Mouse (Mus musculus) lung, embryonic 16.5 days (tissue): Measurements from ENCODE around the gene Ankrd34a. TPM values are rescaled to one million over a fixed set of nuclear protein-coding genes. Genes with fewer than 3 reads are reported as not detected.
A peak's percentile ranks its signal among the peaks of the same experiment; 100 is the strongest.

Experiments
- ATAC-seq: fragments of 200-750 bp; cut with Nextera tagmentation; 2 replicates; pipeline ENCODE4 v1.8.0; 2017; ENCODE audit warnings: low read depth, mild to moderate bottlenecking, moderate library complexity
- H3K27ac ChIP-seq: fragments of 300-500 bp; sonication (generic); 2 replicates; pipeline ENCODE4 v1.5.1; 2014; ENCODE audit warnings: mild to moderate bottlenecking, control low read depth, low read length
- H3K27me3 ChIP-seq: fragments of 300-500 bp; sonication (generic); 2 replicates; pipeline ENCODE4 v1.6.1; 2014; ENCODE audit warnings: low read depth, low read length, mixed read lengths; ENCODE audit not compliant: control insufficient read depth, insufficient read depth
- H3K36me3 ChIP-seq: fragments of 300-500 bp; sonication (generic); 2 replicates; pipeline ENCODE4 v1.6.1; 2014; ENCODE audit warnings: low read length; ENCODE audit not compliant: control insufficient read depth, insufficient read depth
- H3K4me1 ChIP-seq: fragments of 300-500 bp; sonication (generic); replicated peaks from 2 replicates; pipeline ENCODE4 v1.6.1; 2014; ENCODE audit warnings: low read length, mixed read lengths; ENCODE audit not compliant: control insufficient read depth, insufficient read depth
- H3K4me2 ChIP-seq: fragments of 300-500 bp; sonication (generic); 2 replicates; pipeline ENCODE4 v1.6.1; 2014; ENCODE audit warnings: low read depth, low read length, control low read depth
- H3K4me3 ChIP-seq: fragments of 300-500 bp; sonication (generic); 2 replicates; pipeline ENCODE4 v1.5.1; 2014; ENCODE audit warnings: mild to moderate bottlenecking, low read length, control low read depth
- H3K9ac ChIP-seq: fragments of 300-500 bp; sonication (generic); 2 replicates; pipeline ENCODE4 v1.6.1; 2014; ENCODE audit warnings: low read length, control low read depth
- H3K9me3 ChIP-seq: fragments of 300-500 bp; sonication (generic); 2 replicates; pipeline ENCODE4 v1.6.1; 2016; ENCODE audit warnings: low read length; ENCODE audit not compliant: control insufficient read depth
- WGBS: fragments of 180-500 bp; shearing (Covaris S2); extraction: QIAGEN DNeasy Blood & Tissue Kit; methylation state at CpG from one replicate; pipeline ENCODE4 v1.1.7; 2014; 5-methylcytosine and 5-hydroxymethylcytosine counted together
- polyA plus RNA-seq: library from polyadenylated mRNA; unstranded; fragments of >200 nt; fragmentation: Nextera tagmentation; extraction: Ambion mirVana; gene quantifications from 2 replicates; pipeline ENCODE4 v1.2.1, GENCODE M21; 2015

The Ankrd34a gene
- polyA plus RNA-seq, 1 experiment from 2014 or later, result 1.6 TPM

DNA sequence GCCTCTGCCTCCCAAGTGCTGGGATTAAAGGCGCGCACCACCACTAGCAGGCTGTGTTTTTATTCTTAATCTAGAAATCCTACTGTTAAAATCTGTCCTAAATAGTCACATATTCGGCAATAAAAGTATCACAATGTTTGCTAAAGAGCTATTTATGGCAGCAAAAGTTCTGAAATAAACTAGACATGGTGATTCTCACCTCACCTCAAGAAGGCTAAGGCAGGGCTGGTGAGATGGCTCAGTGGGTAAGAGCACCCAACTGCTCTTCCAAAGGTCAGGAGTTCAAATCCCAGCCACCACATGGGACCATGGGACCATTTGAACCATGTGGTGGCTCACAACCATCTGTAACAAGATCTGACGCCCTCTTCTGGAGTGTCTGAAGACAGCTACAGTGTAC, 5.8 kb upstream of the Ankrd34a start:
- 80% methylated on average over 4 of the region's 4 CpGs for WGBS
- Histone ChIP-seq H3K9ac (no peak overlapping the region), H3K9me3 (no peaks in the 10 kb centered on the region), H3K27ac (no peak overlapping the region), H3K36me3 (no peaks in the 10 kb centered on the region), H3K4me1 (0 out of 2 replicates have a peak, but pooled peaks cover 2% of the 10 kb centered on the region), H3K27me3 (peaks cover 8% of the 10 kb centered on the region; the same call in 1 of the 2 replicates), H3K4me3 (no peak overlapping the region), H3K4me2 (no peak overlapping the region)
- ATAC-seq, result no peak

DNA sequence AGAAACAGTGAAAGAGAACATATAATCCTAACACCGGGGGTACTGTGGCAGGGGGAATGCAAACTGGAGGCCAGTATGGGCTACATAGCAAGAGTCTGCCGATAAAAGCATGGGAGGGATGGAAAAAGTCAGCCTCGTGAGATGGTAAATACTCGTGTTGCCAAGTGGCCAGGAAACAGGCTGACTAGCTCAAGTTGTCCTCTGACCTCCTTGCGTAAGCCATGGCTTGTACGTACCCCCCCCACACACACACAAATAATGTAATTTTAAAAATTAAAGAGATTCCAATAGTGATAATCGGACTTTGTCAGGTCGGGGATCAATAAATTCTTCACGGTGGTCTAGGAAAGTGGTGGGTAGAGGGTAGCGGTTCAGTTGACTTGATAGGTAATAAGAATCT, 3.1 kb upstream of the Ankrd34a start:
- Histone ChIP-seq H3K9ac (peak overlapping the region; percentile 78), H3K4me1 (peaks cover 17% of the 10 kb centered on the region), H3K36me3 (no peaks in the 10 kb centered on the region), H3K9me3 (no peaks in the 10 kb centered on the region), H3K4me3 (peak overlapping the region; percentile 69), H3K4me2 (peak overlapping the region; percentile 81), H3K27me3 (peaks cover 15% of the 10 kb centered on the region; the same call in 1 of the 2 replicates), H3K27ac (peak overlapping the region; percentile 87)
- ATAC-seq, result no peak
- 1% methylated on average over 10 of the region's 10 CpGs for WGBS

DNA sequence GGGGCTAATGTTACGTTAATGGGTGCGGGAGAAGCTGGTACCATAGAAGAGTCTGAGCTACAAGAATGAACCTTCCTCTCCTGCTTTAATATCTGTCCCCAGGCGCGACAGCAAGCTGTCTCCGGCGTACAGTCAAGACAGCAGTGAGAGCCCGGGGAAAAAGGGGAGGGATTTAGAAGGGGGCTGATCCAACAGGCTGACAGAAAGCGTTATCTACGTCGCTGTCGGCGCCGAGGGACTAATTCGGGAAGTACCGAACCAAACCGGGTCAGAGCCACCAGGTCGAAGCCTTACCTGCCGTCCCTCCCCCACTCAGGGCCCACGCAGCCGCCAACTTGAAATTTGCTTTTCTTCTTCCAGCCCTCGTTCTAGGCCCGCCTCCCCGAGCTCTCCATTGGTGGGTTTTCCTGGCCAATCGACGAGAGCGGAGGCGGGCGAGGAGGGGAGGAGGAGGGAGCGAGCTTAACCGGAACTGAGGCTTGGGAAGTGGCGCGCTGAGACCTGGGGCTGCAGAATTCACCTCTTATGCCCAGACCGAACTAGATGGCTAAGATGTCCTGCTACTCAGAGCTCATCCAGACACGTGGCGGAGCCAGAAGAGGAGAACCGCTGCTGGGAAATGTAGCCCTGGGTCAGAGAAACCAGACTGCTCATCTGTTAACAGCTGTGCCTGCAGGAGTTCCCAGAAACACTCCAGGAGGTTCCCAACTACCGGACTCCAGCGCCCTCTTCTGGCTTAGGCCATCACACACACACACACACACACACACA, 2.5 kb upstream of the Ankrd34a start, which contains the start of gene Polr3gl:
Gene Polr3gl (minus strand): TSS at position 392 of the 771 bp plus-strand sequence.
- H3K9ac ChIP-seq, result peak within 1 kb of the TSS; percentile 78
- ATAC-seq, result peak; percentile 92
- peak within 1 kb of the TSS; percentile 69 for H3K4me3 ChIP-seq
- H3K4me2 ChIP-seq, result peak within 1 kb of the TSS; percentile 81
- 0% methylated on average over 36 of the region's 38 CpGs for WGBS
- peak within 1 kb of the TSS; percentile 87 for H3K27ac ChIP-seq
- H3K9me3 ChIP-seq, result no peaks in the 10 kb centered on the region
- peaks cover 21% of the 10 kb centered on the region for H3K4me1 ChIP-seq
- H3K36me3 ChIP-seq, result no peaks in the 10 kb centered on the region
- peaks cover 18% of the 10 kb centered on the region for H3K27me3 ChIP-seq

DNA sequence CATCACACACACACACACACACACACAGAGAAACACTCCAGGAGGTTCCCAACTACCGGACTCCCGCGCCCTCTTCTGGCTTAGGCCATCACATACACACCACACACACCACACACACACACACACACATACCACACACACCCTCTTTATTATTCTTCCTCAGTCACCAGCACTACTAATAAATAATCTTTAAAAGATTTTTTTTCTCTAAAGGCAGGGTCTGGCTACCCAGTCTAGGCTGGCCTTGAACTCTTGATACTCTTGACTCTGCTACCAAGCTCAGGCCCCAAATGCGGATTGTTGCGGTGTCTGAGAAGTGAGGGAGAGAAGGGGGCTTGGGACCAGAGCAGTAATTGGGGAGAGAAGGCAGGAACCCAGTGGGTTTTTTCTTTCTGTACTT, 1.6 kb upstream of the Ankrd34a start:
- Histone ChIP-seq H3K9me3 (no peaks in the 10 kb centered on the region), H3K4me3 (no peak overlapping the region), H3K4me1 (peaks cover 21% of the 10 kb centered on the region), H3K36me3 (no peaks in the 10 kb centered on the region), H3K9ac (no peak overlapping the region), H3K27ac (no peak overlapping the region), H3K4me2 (no peak overlapping the region), H3K27me3 (peaks cover 22% of the 10 kb centered on the region)
- ATAC-seq, result no peak
- WGBS, result 81% methylated on average over 5 of the region's 5 CpGs

DNA sequence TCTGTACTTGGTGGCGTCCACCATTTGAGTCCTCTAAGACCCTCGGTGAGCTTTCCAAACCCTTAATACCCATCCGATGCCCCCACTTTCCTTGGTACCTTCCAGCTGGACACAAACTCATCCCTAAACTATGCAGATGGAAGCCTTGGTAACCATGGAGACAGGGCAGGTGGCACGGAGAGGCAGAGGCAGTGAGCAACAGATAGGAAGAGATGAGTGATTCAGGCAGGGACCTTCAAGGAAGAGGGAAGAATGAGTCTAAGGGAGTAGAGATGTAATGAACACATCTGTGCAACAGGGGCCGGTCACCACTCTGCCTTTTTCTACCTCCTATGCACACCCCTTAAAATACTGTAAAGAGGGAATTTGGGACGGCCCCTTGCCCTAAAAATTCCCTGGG, 775 bp upstream of the Ankrd34a start:
- H3K4me2 ChIP-seq, result no peak overlapping the region
- no peaks in the 10 kb centered on the region for H3K36me3 ChIP-seq
- peaks cover 22% of the 10 kb centered on the region for H3K27me3 ChIP-seq
- no peak overlapping the region for H3K9ac ChIP-seq
- H3K4me3 ChIP-seq, result no peak overlapping the region; the same call in 1 of the 2 replicates
- ATAC-seq, result no peak
- H3K4me1 ChIP-seq, result peaks cover 24% of the 10 kb centered on the region
- H3K9me3 ChIP-seq, result no peaks in the 10 kb centered on the region
- 26% methylated on average over 6 of the region's 6 CpGs for WGBS
- no peak overlapping the region for H3K27ac ChIP-seq

DNA sequence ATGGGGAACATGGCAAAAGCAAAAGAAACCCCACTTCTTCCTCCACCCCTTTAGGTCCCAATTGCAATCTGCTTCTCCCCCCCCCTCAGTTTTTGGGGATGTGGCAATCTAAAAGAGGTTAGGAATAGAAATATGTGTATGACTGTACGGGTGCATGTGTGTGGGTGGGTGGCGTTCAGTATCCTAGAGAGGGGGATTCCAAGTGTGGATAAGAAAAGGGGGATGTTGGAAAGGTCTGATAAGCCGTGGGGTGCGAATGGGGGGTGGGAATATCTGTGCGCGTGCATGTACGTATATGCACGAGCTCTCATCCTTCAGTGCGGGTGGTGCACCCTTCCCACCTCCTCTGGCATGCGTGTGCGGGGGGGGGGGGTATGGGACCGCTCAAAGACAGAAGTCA, 419 bp downstream of the Ankrd34a start:
- Histone ChIP-seq H3K4me1 (peaks cover 24% of the 10 kb centered on the region), H3K4me2 (peak overlapping the region; percentile 88), H3K9ac (peak overlapping the region; percentile 68), H3K36me3 (no peaks in the 10 kb centered on the region), H3K27ac (no peak overlapping the region), H3K4me3 (peak overlapping the region; percentile 56), H3K9me3 (no peaks in the 10 kb centered on the region), H3K27me3 (peaks cover 22% of the 10 kb centered on the region)
- no peak for ATAC-seq
- WGBS, result 2% methylated on average over 11 of the region's 12 CpGs

DNA sequence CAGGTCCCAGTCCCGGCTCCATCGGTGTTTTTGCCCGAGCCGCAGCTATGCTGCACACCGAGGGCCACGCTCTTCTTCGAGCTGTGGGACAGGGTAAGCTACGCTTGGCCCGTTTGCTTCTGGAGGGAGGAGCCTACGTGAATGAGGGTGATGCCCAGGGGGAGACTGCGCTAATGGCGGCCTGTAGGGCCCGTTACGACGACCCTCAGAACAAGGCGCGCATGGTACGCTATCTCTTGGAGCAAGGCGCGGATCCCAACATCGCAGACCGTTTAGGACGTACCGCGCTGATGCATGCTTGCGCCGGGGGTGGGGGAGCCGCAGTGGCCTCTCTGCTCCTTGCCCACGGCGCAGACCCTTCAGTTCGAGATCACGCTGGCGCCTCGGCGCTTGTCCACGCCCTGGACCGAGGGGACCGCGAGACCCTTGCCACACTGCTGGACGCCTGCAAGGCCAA, 1.0 kb downstream of the Ankrd34a start:
- Histone ChIP-seq H3K9ac (peak overlapping the region; percentile 68), H3K4me2 (peak overlapping the region; percentile 88), H3K9me3 (no peaks in the 10 kb centered on the region), H3K4me1 (peaks cover 24% of the 10 kb centered on the region), H3K4me3 (peak overlapping the region; percentile 56), H3K27me3 (peaks cover 22% of the 10 kb centered on the region), H3K36me3 (no peaks in the 10 kb centered on the region), H3K27ac (peak overlapping the region; percentile 50)
- no peak for ATAC-seq
- WGBS, result under 1% methylated on average over 40 of the region's 40 CpGs

DNA sequence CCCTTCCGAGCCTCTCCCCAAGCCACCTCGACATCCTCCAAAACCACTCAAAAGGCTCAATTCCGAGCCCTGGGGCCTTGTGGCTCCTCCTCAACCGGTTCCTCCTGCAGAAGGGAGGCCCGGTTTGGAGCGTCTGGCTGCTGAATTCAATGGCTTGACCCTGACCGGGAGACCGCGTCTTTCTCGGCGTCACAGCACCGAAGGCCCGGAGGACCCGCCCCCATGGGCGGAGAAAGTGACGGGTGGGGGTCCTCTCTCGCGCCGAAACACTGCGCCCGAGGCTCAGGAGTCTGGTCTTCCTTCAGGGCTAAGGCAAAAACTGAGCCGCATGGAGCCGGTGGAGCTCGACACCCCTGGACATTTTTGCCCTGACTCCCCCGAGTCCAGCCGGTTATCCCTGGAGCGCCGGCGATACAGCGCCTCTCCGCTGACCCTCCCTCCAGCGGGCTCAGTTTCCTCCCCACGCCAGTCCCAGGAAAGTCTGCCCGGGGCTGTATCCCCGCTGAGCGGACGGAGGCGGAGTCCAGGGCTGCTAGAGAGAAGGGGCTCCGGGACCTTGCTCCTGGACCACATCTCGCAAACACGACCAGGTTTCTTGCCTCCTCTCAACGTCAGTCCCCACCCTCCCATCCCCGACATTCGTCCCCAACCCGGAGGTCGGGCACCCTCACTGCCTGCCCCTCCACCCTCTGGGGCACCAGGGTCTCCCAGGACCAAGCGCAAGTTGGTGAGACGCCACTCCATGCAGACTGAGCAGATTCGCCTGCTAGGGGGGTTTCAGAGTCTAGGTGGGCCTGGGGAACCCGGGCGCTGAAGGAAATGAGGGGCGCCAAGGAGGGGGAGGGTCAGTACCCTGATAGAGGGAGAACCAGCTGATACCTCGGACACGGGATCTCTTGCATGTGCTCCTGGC, 2.0 kb downstream of the Ankrd34a start:
- H3K4me2 ChIP-seq, result peak overlapping the region; percentile 88
- no peaks in the 10 kb centered on the region for H3K36me3 ChIP-seq
- peak overlapping the region; percentile 56 for H3K4me3 ChIP-seq
- H3K9me3 ChIP-seq, result no peaks in the 10 kb centered on the region
- peak overlapping the region; percentile 68 for H3K9ac ChIP-seq
- H3K27ac ChIP-seq, result peak overlapping the region; percentile 50
- peaks cover 22% of the 10 kb centered on the region for H3K27me3 ChIP-seq
- peaks cover 25% of the 10 kb centered on the region for H3K4me1 ChIP-seq
- WGBS, result 2% methylated on average over 52 of the region's 54 CpGs
- peak; percentile 17; the same call in 1 of the 2 replicates for ATAC-seq

DNA sequence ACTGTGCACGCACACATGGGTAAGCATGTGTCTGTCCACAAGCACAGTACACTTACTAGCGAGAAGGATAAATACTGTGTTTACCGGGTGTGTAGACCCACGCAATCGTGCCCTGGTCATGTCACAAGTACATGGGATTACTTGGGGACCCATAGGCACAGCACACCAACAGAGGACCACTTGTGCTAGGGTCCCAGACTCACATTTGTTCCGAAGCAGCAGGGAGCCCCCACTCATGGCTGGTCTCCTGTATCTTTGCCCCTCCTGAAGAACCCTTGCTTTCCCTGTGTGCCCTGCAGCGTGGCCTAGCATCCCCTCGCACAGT, 2.6 kb downstream of the Ankrd34a start:
- H3K4me1 ChIP-seq, result peaks cover 26% of the 10 kb centered on the region
- H3K9me3 ChIP-seq, result no peaks in the 10 kb centered on the region
- no peaks in the 10 kb centered on the region for H3K36me3 ChIP-seq
- H3K27me3 ChIP-seq, result peaks cover 22% of the 10 kb centered on the region
- no peak overlapping the region for H3K9ac ChIP-seq
- no peak for ATAC-seq
- H3K4me2 ChIP-seq, result no peak overlapping the region
- WGBS, result 63% methylated on average over 8 of the region's 8 CpGs
- H3K4me3 ChIP-seq, result no peak overlapping the region
- H3K27ac ChIP-seq, result no peak overlapping the region
